Mouse (Mus musculus) hindbrain, embryonic 15.5 days (tissue): ENCODE data around the gene Galnt12. TPM values are rescaled to one million over a fixed set of nuclear protein-coding genes. Genes with fewer than 3 reads are reported as not detected.

ENCODE experiments used
- ATAC-seq: fragments of 200-750 bp; cut with Nextera tagmentation; 2 replicates; pipeline ENCODE4 v1.8.0; 2017; ENCODE audit warnings: low read depth, moderate number of reproducible peaks, moderate TSS enrichment; ENCODE audit not compliant: low FRiP score
- H3K27ac ChIP-seq: fragments of 300-500 bp; sonication (generic); replicated peaks from 2 replicates; pipeline ENCODE4 v1.5.1; 2015; ENCODE audit warnings: mild to moderate bottlenecking, inconsistent platforms
- H3K27me3 ChIP-seq: fragments of 300-500 bp; sonication (generic); 2 replicates; pipeline ENCODE4 v1.6.1; 2015; ENCODE audit warnings: control low read depth, inconsistent platforms
- H3K36me3 ChIP-seq: fragments of 300-500 bp; sonication (generic); 2 replicates; pipeline ENCODE4 v1.6.1; 2015; ENCODE audit warnings: control low read depth, inconsistent platforms
- H3K4me1 ChIP-seq: fragments of 300-500 bp; sonication (generic); replicated peaks from 2 replicates; pipeline ENCODE4 v1.6.1; 2015; ENCODE audit warnings: control low read depth, inconsistent platforms
- H3K4me2 ChIP-seq: fragments of 300-500 bp; sonication (generic); 2 replicates; pipeline ENCODE4 v1.6.1; 2015; ENCODE audit warnings: moderate library complexity, mild to moderate bottlenecking, inconsistent platforms
- H3K4me3 ChIP-seq: fragments of 300-500 bp; sonication (generic); 2 replicates; pipeline ENCODE4 v1.5.1; 2015; ENCODE audit warnings: mild to moderate bottlenecking, inconsistent platforms
- H3K9ac ChIP-seq: fragments of 300-500 bp; sonication (generic); 2 replicates; pipeline ENCODE4 v1.6.1; 2015; ENCODE audit warnings: inconsistent platforms
- H3K9me3 ChIP-seq: fragments of 300-500 bp; sonication (generic); 2 replicates; pipeline ENCODE4 v1.6.1; 2016; ENCODE audit warnings: control low read depth, inconsistent platforms
- WGBS: fragments of 180-500 bp; shearing (Covaris S2); methylation state at CpG from one replicate; pipeline ENCODE4 v1.1.7; 2015; 5-methylcytosine and 5-hydroxymethylcytosine counted together
- polyA plus RNA-seq: library from polyadenylated mRNA; unstranded; fragments of >200 nt; fragmentation: Nextera tagmentation; extraction: Ambion mirVana; gene quantifications from 2 replicates; pipeline ENCODE4 v1.2.1, GENCODE M21; 2015

Gene Galnt12
- polyA plus RNA-seq, 1 experiment from 2014 or later, result 1.0 TPM

DNA sequence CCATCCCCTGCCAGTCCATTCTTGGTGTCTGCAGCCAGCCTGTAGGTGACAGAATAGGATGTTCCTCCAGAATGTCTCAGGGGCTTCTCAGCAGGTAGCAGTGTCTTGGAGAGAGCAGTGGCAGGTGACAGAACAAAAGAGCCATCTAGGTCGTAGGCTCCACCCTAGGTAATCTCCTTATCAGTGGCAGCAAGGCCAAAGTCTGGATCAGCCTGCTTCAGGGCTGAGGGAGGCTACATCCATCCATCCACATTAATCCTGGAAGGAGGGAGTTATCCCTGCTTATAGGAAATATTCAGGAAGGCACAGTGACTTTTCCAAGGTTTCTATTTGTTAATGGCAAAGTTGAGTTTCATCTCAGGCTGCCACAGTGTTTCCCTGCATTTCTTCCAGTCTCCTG, 80.6 kb downstream of the Galnt12 start:
- Histone ChIP-seq H3K36me3 (no peaks in the 10 kb centered on the region), H3K4me3 (no peak overlapping the region), H3K9me3 (no peaks in the 10 kb centered on the region), H3K4me2 (no peak overlapping the region), H3K27me3 (no peaks in the 10 kb centered on the region), H3K27ac (no peak overlapping the region), H3K4me1 (no peaks in the 10 kb centered on the region), H3K9ac (no peak overlapping the region)
- ATAC-seq, result no peak
- whole genome bisulfite sequencing, result 46% methylated on average over 1 of the region's 1 CpGs

Other genes with a start within 250 kb of the Galnt12 start
- 14.7 and 17.2 TPM in 2 replicates for gene Gabbr2, start 100.0 kb upstream of the Galnt12 start, polyA plus RNA-seq
- gene Anks6, start 34.5 kb upstream of the Galnt12 start, polyA plus RNA-seq, result 3.7 and 5.1 TPM in 2 replicates
- 4.4 and 4.9 TPM in 2 replicates for gene Col15a1, start 116.3 kb downstream of the Galnt12 start, polyA plus RNA-seq